Comparison of ENCODE assay signal across 29 mouse cellular contexts in genomic region chr12:116307870-116308269, GRCm38 (mm10). TPM values are rescaled to one million over a fixed set of nuclear protein-coding genes. Genes with fewer than 3 reads are reported as not detected.
"Had no signal": no experiment of that assay in that cellular context is flagged by ENCODE, and none has a peak within 500 bp of the region (broad histone marks: within the 10 kb centered on the region; RNA-seq: fewer than 3 reads in every experiment).

No protein-coding gene starts in this region.

- H3K27ac ChIP-seq: kidney, postnatal 0 days; limb, embryonic 12.5 days; limb, embryonic 15.5 days; liver, embryonic 14.5 days; midbrain, embryonic 12.5 days; midbrain, embryonic 15.5 days; neural tube, embryonic 13.5 days had no signal

- H3K36me3 ChIP-seq: limb, embryonic 12.5 days; limb, embryonic 15.5 days; midbrain, embryonic 12.5 days; midbrain, embryonic 15.5 days; neural tube, embryonic 13.5 days had no signal

- H3K4me1 ChIP-seq: limb, embryonic 12.5 days; limb, embryonic 15.5 days; midbrain, embryonic 12.5 days; midbrain, embryonic 15.5 days; neural tube, embryonic 13.5 days had no signal

- DNase-seq: kidney, adult 2 months; kidney, postnatal 25 days; left cerebral cortex, postnatal 4 days; liver, postnatal 0 days; lung, embryonic 14.5 days; lung, postnatal 36 days; retina, postnatal 1 day; right cerebral cortex, postnatal 25 days; spleen, adult 18-20 months; thymus, adult 18-20 months; thymus, postnatal 4 days had no signal

- H3K4me3 ChIP-seq: limb, embryonic 12.5 days; limb, embryonic 15.5 days; midbrain, embryonic 12.5 days; midbrain, embryonic 15.5 days; neural tube, embryonic 13.5 days had no signal

- H3K4me2 ChIP-seq: limb, embryonic 12.5 days; limb, embryonic 15.5 days; liver, embryonic 11.5 days; lung, embryonic 14.5 days; midbrain, embryonic 12.5 days; midbrain, embryonic 15.5 days; neural tube, embryonic 13.5 days had no signal

- H3K27me3 ChIP-seq: limb, embryonic 12.5 days; limb, embryonic 15.5 days; midbrain, embryonic 12.5 days; midbrain, embryonic 15.5 days; neural tube, embryonic 13.5 days had no signal

RNA-seq across cellular contexts. Expression of gene Gm11027, which starts 32.7 kb away (rescaled TPM):
- total RNA-seq: layer of hippocampus, adult 8-10 months; layer of hippocampus, postnatal 14 days; left cerebral cortex, adult 8-10 months; left cerebral cortex, postnatal 14 days; left cerebral cortex, postnatal 4 days; neutrophil, adult 5-6 weeks had no signal
- polyA plus RNA-seq: kidney, adult 2 months; kidney, embryonic 14.5 days; kidney, postnatal 0 days; large intestine, adult 2 months; limb, embryonic 12.5 days; limb, embryonic 15.5 days; liver, embryonic 11.5 days; liver, embryonic 14.5 days; liver, postnatal 0 days; lung, embryonic 14.5 days; lung, postnatal 0 days; midbrain, embryonic 12.5 days; midbrain, embryonic 15.5 days; neural tube, embryonic 13.5 days; stomach, embryonic 16.5 days; testis, adult 2 months had no signal
